Comparison of ENCODE assay signal across 9 mouse cellular contexts in the genomic region with DNA sequence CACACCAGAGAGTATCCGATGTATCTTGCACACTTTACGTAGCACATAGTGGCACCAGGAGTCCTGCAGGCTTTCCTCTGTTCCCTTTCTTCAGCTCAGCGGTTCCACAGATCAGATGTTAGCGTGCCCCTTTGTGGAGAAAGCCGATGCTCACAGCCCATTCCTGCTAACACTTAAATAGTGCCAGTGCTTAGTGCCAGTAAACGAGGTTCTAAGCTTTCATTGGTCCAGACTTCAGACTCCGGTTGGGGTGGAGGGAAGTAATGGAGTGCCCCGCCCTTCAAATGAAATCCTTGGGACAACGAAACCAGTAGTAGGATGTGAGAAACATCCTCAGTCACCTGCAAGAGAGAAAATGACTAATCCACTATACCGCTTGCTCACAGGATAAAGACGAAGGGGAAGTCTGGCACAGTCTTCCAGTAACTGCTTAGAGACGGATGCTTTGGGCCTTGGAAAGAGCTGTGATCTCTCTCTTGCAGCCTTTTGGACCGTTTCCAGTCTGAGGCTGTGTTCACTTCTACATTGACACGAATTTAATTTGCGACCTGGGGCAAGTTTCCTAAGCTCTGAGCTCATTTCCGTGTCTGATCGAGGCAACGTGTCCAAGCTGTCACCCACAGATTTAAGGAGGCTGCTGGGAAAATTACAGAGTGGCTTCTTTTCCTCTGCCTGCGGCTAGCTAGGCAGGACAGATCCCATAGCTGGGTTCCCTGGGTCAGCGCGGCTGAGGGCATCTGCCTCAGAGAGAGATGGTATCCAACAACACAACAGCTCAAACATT. TPM values are rescaled to one million over a fixed set of nuclear protein-coding genes. Genes with fewer than 3 reads are reported as not detected.
DNase-seq lines count a peak whose midpoint lies in the region; ATAC-seq and TF ChIP-seq lines count a peak whose summit lies in the region.
"Had no signal": no experiment of that assay in that cellular context is flagged by ENCODE, and none has a peak within 500 bp of the region (broad histone marks: within the 10 kb centered on the region; RNA-seq: fewer than 3 reads in every experiment).

No protein-coding gene starts in this region.

- H3K27me3 ChIP-seq in forebrain, embryonic 13.5 days: no peaks in the 10 kb centered on the region
- H3K27me3 ChIP-seq in forebrain, embryonic 11.5 days (ENCODE audit: control insufficient read depth, insufficient read depth, low read length): no peaks in the 10 kb centered on the region
- H3K27me3 ChIP-seq in neural tube, embryonic 14.5 days (ENCODE audit: control insufficient read depth, insufficient read depth, low read length): no peaks in the 10 kb centered on the region

- no peak overlapping the region for H3K9ac ChIP-seq in forebrain, embryonic 13.5 days
- no peak overlapping the region for H3K9ac ChIP-seq in forebrain, embryonic 11.5 days (ENCODE audit: low read length)
- no peak overlapping the region for H3K9ac ChIP-seq in neural tube, embryonic 14.5 days (replicated peaks; ENCODE audit: low read depth, low read length)

- intact Hi-C loops in heart, postnatal 25 days (cut with DNase I): loop anchor here (5.0 kb wide), 1 partner anchor 42 kb away; no protein-coding TSS in a partner anchor
- intact Hi-C loops in left cerebral cortex, adult 2 months (cut with DNase I): no loop called here

- no peak overlapping the region for H3K4me2 ChIP-seq in forebrain, embryonic 13.5 days
- no peak overlapping the region for H3K4me2 ChIP-seq in forebrain, embryonic 11.5 days (ENCODE audit: low read depth, low read length, severe bottlenecking)
- H3K4me2 ChIP-seq in neural tube, embryonic 14.5 days (ENCODE audit: low read depth, low read length): no peak overlapping the region

- H3K4me1 ChIP-seq in forebrain, embryonic 13.5 days: no peaks in the 10 kb centered on the region
- no peaks in the 10 kb centered on the region for H3K4me1 ChIP-seq in forebrain, embryonic 11.5 days (replicated peaks; ENCODE audit: control insufficient read depth, insufficient read depth, low read length)
- 0 out of 2 replicates have a peak, but pooled peaks cover 2% of the 10 kb centered on the region for H3K4me1 ChIP-seq in neural tube, embryonic 14.5 days (ENCODE audit: control insufficient read depth, insufficient read depth, low read length)

- no peaks in the 10 kb centered on the region for H3K36me3 ChIP-seq in forebrain, embryonic 13.5 days (ENCODE audit: poor library complexity, severe bottlenecking)
- no peaks in the 10 kb centered on the region for H3K36me3 ChIP-seq in forebrain, embryonic 11.5 days (ENCODE audit: control insufficient read depth, insufficient read depth, low read length)
- H3K36me3 ChIP-seq in neural tube, embryonic 14.5 days (ENCODE audit: control insufficient read depth, insufficient read depth, low read length): no peaks in the 10 kb centered on the region

- H3K4me3 ChIP-seq in forebrain, embryonic 13.5 days: no peak overlapping the region
- H3K4me3 ChIP-seq in forebrain, embryonic 11.5 days (ENCODE audit: low read depth, low read length): no peak overlapping the region
- peak overlapping the region; percentile 41 for H3K4me3 ChIP-seq in left cerebral cortex, adult 2 months
- no peak overlapping the region for H3K4me3 ChIP-seq in neural tube, embryonic 14.5 days (ENCODE audit: low read depth, low read length)
- H3K4me3 ChIP-seq: erythroblast, embryonic 14.5 days had no signal

- H3K9me3 ChIP-seq in forebrain, embryonic 13.5 days (replicated peaks): no peaks in the 10 kb centered on the region
- no peaks in the 10 kb centered on the region for H3K9me3 ChIP-seq in forebrain, embryonic 11.5 days (ENCODE audit: control insufficient read depth, low read length)
- H3K9me3 ChIP-seq in neural tube, embryonic 14.5 days (ENCODE audit: control insufficient read depth, low read length): no peaks in the 10 kb centered on the region

- DNase-seq in forebrain, embryonic 11.5 days (ENCODE audit: low spot score): no peak
- peak; percentile 60 for DNase-seq in adrenal gland, adult 2 months
- peak; percentile 69 for DNase-seq in fibroblast of lung, adult 2 months (ENCODE audit: low read depth)
- peak; percentile 62 for DNase-seq in heart, postnatal 25 days (ENCODE audit: low spot score)
- DNase-seq in left cerebral cortex, adult 2 months (ENCODE audit: extremely low spot score in 1 of 2, low spot score in 2 of 2): peak in 1 of 2 experiments; percentile 19
- no peak for DNase-seq in embryo, embryonic 9.5 days (ENCODE audit: extremely low spot score)

- no peak for ATAC-seq in forebrain, embryonic 13.5 days
- ATAC-seq in forebrain, embryonic 11.5 days (replicated peaks; ENCODE audit: low FRiP score): no peak
- peak; percentile 63; the same call in 1 of the 2 replicates for ATAC-seq in neural tube, embryonic 14.5 days (ENCODE audit: low read depth)

- 72% methylated on average over 21 of the region's 21 CpGs for whole genome bisulfite sequencing in forebrain, embryonic 13.5 days
- 79% methylated on average over 21 of the region's 21 CpGs for WGBS in forebrain, embryonic 11.5 days
- 62% methylated on average over 21 of the region's 21 CpGs for WGBS in neural tube, embryonic 14.5 days

- H3K27ac ChIP-seq in forebrain, embryonic 13.5 days: 0 out of 2 replicates have a peak overlapping the region, but pooled peaks have one; percentile 21
- no peak overlapping the region for H3K27ac ChIP-seq in forebrain, embryonic 11.5 days (ENCODE audit: low read depth, low read length)
- peak overlapping the region; percentile 70 for H3K27ac ChIP-seq in left cerebral cortex, adult 2 months
- H3K27ac ChIP-seq in neural tube, embryonic 14.5 days (ENCODE audit: low read depth, low read length): no peak overlapping the region; the same call in 1 of the 2 replicates

- no peak; the same call in none of the 2 replicates for TF ChIP-seq CTCF in left cerebral cortex, adult 2 months (IDR thresholded peaks at IDR 0.05)

RNA-seq across cellular contexts. Expression of gene Tm4sf1, which starts 6.9 kb away (rescaled TPM):
- 11.5 and 12.0 TPM in 2 replicates for polyA plus RNA-seq in forebrain, embryonic 13.5 days (2015; fragmentation: Nextera tagmentation; extraction: Ambion mirVana)
- 9.2 and 9.9 TPM in 2 replicates for polyA plus RNA-seq in forebrain, embryonic 11.5 days (2014; fragmentation: Nextera tagmentation; extraction: Ambion mirVana)
- total RNA-seq in adrenal gland, adult 2 months (2021): 10 to 100 TPM; 30.4 to 73.2 TPM
- polyA plus RNA-seq in adrenal gland, adult 2 months (2012; rRNA removed): 7.3 and 8.7 TPM in 2 replicates
- total RNA-seq in heart, postnatal 25 days (2021): 10 to 100 TPM; 93.1 to 99.1 TPM
- 10 to 100 TPM; 13.7 to 17.6 TPM for total RNA-seq in left cerebral cortex, adult 2 months (2021)
- polyA plus RNA-seq in neural tube, embryonic 14.5 days (2014; fragmentation: Nextera tagmentation; extraction: Ambion mirVana): 33.4 and 36.1 TPM in 2 replicates
- polyA plus RNA-seq: erythroblast, embryonic 14.5 days had no signal

Comparison
In these comparisons a context has a peak if more than half of its experiments do, and no peak if none do; other contexts are left out.
1. H3K27ac ChIP-seq: peak in forebrain, embryonic 13.5 days (single experiment) and left cerebral cortex, adult 2 months (single experiment); none in forebrain, embryonic 11.5 days (single experiment) and neural tube, embryonic 14.5 days (single experiment).
2. DNase-seq: peak in adrenal gland, adult 2 months (single experiment), fibroblast of lung, adult 2 months (single experiment) and heart, postnatal 25 days (single experiment); none in forebrain, embryonic 11.5 days (single experiment) and embryo, embryonic 9.5 days (single experiment).